Mouse (Mus musculus) spleen, adult 2 months (tissue): ENCODE data around the gene Asb18.

Source experiments
- CTCF ChIP-seq: fragments of 200-500 bp; IDR thresholded peaks from 2 replicates; pipeline ENCODE4 v1.5.1; 2011; ENCODE audit warnings: mild to moderate bottlenecking, inconsistent platforms; ENCODE audit not compliant: insufficient read depth, insufficient read length, insufficient replicate concordance; ENCODE audit errors: extremely low read depth
- POLR2A ChIP-seq: fragments of 200-500 bp; IDR thresholded peaks from 2 replicates; pipeline ENCODE4 v1.6.1; 2011; ENCODE audit warnings: low read depth, low read length, inconsistent platforms

GRCm38 (mm10) chr1:89934316-89935260 is 79.9 kb downstream of the Asb18 start:
- TF ChIP-seq CTCF (no peak), POLR2A (no peak)
